Mouse (Mus musculus): Measurements from ENCODE around the gene Ryr3.

DNA sequence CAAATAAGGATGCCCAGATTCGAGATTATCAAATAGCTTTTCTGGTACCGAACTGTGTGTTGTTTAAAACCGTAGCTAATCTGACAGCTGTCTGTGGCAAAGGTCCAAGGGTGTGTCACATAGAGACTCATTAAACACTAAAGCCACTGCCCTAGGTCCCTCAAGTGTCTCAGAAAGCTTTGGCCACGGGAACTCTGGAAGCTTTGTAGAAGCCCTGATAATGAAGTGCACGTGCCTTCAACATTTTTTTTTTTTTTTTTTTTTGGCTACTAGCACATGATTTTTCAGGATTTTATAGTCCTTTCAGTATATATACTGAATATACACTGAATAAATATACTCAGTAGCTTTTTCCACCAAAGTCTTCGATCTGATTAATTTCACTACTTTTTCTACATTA lies 489.1 kb downstream of the Ryr3 start:
- TF ChIP-seq ZC3H11A (IDR thresholded peaks at IDR 0.05; ENCODE audit: borderline replicate concordance, low read depth, low read length) (no peak), HCFC1 (IDR thresholded peaks at IDR 0.05; ENCODE audit: borderline replicate concordance, insufficient read depth, low read length) (no peak), MAFK (IDR thresholded peaks at IDR 0.05; ENCODE audit: insufficient read depth, low read depth, low read length) (no peak)
